Mouse (Mus musculus) layer of hippocampus, adult 18-20 months (tissue): ENCODE data around the gene Gsk3b. TPM values are rescaled to one million over a fixed set of nuclear protein-coding genes. Genes with fewer than 3 reads are reported as not detected.

Experiments
- DNase-seq, 2 experiments: peaks; one replicate each; pipeline ENCODE4 v3.0.0; 2022; ENCODE audit warnings: low spot score in 2 of 2
- total RNA-seq, 2 experiments: library from RNA; stranded (reverse); gene quantifications; 2 replicates each; pipeline ENCODE4 v1.2.3; 2021

Gene Gsk3b
- total RNA-seq, 2 experiments from 2014 or later = 145 to 146 TPM

DNA sequence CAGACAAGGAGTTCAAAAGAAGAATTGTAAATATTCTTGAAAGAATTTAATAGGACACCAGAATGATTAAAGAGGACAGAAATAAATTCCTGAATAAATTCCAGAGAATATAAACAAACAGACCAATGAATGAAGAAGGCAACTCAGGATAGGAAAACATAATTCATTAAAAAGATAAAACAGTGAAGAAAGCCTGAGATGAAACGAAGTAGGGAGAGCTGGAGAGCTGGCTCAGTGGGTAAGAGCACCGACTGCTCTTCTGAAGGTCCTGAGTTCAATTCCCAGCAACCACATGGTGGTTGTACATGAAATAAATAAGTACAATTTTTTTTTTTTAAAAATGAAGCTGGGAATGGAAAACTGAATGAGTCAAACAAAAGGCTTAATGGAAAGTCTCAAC, 185.9 kb downstream of the Gsk3b start:
- DNase-seq = no peak

DNA sequence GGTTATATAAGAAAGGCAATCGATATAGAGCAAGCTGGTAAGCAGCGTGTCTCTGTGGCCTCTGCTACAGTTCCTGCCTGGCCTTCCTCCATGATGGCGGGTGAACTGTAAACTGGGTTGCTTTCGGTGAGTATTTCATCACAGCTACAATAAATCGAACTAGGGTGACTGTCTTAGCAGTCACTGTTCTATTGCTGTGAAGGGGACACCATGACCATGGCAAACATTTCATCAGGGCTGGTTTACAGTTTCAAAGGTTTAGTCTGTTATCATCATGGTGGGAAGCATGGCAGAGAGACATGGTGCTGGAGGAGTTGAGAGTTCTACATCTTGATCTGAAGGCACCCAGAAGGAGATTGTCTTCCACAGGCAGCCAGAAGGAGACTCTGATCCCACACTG, 191.0 kb downstream of the Gsk3b start:
- DNase-seq = no peak

DNA sequence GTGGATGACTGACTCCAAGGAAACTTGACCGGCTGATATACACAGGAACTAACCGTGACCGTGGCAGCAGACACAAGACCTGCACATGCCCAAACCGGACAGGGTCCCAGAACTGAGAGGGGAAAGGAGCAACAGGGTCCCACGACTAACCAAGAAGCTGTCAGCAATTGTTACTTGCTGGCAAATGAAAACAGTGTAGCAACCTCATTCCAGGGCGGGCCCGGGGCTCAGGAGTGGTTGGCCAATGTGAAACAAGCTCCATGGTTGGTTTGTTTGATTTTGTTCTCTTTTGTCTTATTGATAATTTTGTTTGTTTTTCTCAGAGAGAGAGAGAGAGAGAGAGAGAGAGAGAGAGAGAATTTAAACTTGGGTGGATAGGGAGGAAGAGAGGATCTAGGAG, 192.2 kb downstream of the Gsk3b start:
- DNase-seq = no peak

DNA sequence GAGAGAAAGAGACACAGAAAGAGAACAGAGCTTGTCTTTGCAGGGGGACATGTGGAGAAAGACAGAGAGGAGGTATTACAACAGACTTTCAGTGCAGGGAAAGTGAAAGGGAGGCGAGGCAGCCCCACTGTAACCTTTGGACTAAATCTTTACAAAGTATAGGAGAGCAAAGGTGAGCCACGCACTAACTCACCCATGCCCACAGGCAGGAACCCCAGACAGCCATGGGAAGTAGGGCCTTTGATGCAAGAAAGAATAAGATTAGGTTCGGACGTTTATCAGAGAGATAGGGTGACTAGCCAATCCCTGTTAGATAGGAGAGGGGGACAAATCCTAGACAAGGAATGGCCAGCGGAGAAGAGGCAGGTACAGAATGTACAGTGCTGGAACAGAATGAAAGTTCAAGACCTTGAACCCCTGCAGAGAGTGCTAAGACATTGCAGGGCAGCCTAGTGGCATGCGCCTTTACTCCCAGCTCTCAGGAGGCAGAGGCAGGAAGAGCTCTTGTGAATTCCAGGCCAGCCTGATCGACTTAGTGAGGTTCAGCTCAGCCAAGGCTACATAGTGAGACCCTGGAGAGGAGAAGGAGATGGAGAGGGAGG, 193.9 kb downstream of the Gsk3b start:
- no peak for DNase-seq

DNA sequence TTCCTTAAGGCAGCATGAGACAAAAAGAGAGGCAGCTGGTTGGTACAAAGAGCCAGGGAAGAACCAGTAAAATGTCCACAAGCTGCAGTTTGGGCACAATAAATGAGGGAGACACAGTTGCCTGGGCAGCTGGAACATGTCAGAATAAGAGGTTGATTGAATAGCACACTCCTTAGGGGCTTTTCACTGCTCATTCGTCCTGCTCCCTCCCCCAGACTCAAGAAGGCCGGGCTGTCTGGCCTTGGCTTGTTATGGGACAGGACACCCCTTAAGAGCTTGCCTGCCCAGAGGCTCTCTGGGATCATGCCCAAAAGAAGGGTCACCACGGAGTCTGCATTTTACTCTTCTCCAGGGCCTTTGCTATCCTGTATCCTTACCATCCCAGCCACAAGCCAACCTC, 194.5 kb downstream of the Gsk3b start:
- no peak for DNase-seq

DNA sequence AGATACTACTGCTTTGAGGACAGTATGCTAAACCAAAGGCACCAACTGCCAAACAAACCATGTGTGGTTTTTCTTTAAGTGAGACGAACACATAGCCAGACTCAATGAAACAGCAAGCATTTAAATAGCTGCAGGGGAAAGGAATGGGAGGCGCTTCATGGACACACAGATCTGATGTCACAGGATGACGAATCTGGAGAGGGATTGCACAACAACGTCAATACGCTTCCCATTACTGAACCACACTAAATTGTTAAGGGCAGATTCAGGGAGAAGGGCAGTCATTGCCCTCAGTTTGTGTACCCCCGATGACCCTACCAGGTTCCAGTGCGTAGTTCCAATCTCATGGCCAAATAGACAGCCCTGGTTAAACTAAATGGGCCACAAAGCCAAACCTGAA, 197.0 kb downstream of the Gsk3b start:
- DNase-seq = no peak

DNA sequence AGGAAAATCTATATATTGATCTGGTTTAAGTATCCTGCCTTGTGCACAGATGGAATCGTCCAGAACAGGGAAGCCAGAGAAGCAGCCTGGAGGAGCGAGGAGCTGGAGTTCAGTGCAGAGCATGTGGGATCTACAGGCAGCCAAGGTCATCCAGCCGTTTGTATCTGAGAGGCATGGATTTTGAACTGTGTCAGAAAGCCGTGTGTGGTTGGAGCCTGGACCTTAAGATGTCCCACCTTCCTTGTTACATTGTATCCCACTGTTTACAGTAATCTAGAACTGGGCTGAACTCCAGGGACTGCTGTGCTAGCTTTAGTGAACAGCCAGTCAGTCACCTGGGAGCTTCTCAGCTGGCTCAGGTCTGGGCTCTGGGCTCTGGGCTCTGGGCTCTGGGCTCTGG, 197.7 kb downstream of the Gsk3b start:
- DNase-seq = no peak

DNA sequence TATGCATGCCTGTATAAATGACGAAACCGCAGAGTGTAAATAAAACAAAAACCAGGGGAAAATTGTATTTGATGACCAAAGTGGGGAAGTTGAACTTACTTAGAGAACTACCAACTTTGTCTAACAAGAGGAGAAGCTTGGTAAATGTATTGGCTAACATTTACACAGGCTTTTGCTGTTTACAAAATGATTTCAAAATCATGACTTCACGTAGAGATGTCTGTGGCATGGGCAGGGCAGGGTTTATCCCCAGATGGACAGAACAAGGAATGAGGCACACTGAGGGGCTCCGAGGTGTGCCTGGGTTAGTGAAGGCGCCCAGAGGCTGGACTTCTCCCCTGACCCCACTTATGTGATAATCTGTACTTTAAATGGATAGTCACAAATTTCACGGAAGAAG, 198.6 kb downstream of the Gsk3b start:
- no peak for DNase-seq

DNA sequence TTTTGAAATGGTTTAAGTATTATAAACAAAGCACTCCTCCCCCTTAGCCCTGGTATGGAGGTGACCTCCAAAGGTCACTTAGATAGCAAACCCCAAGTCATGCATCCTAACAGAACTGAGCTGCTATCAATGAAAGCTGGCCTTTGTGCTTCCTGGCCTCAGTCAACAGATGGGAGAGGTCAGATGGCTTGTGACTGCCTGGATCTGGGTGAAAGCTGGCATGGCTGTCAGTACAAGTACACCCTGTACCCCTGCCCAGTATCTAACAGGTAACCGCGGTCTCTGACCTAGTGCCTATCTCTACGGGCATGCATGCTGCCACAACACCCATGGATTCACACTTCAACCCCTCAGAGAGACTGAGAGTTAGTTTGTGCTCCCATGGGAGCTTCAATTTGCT, 199.0 kb downstream of the Gsk3b start:
- DNase-seq = no peak

DNA sequence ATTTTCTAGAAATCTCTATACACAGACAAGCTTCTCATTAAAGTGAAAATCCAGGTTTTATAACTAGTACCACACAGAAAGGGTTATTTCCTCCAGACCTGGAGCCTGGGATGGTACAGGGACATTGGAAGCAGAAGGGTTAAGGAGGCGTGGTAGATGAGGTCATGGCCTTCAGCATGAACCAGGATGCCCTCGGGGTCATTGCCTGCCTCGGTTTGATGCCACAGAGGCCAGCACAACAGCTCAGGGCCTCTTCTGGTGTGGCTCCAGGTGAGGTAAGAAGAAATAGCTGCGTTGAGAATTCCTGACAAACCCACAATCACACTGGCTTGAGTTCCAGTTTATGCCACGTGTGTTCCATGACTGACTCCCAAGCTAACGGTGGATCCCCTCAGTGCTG, 200.1 kb downstream of the Gsk3b start:
- no peak for DNase-seq

DNA sequence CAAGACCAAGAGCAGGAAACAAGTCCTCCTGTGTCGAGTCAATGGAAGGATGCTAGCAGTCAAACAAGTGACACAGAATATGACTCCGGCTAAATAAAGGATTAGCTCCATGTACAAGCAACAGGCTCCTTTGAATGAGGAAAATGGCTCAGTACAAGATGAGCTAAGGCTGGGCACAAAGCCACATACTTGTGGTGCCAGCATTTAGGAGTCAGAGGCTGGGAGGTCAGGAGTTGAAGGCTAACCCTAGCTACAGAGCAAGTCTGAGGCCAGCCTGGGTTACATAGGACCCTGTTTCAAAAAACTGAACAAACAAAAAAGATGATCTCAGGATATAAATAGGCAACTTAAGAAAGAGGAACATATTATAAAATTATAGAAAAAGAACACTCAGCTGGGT, 201.3 kb downstream of the Gsk3b start:
- no peak for DNase-seq

DNA sequence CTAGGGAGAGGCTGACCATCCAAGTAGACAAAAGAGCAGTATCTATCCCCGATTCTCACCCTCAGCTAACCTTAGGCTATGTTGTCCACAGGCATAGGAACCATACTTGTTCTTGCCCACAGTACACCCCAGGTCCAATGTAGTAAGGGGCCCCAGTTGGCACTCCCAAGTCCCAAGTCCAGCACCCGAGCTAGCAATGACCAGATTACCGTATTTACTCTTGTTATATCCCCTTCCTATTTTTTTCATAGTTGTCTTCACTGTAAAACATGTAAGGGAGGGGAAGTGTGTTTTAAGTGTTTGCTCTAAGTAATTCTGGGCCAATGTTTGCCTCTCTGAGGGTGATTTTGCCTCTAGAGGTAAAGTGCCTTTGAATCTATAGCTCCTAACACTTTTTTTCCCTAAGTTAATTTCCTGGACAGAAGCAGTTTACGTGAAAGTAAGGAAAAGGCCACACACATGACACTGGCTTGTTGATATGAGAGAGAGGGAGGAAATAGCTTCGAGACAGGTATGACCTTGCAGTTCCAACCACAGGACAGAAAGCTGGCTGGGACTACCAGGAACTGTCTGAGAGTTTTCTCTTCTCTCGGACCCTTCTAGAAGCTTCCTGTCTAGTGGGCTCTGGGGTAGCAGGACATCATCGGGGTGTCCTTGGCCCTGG, 206.0 kb downstream of the Gsk3b start, which contains the start of gene Nr1i2:
TSS of gene Nr1i2 (minus strand) at position 140 of the 664 bp plus-strand sequence.
- DNase-seq = no peak

DNA sequence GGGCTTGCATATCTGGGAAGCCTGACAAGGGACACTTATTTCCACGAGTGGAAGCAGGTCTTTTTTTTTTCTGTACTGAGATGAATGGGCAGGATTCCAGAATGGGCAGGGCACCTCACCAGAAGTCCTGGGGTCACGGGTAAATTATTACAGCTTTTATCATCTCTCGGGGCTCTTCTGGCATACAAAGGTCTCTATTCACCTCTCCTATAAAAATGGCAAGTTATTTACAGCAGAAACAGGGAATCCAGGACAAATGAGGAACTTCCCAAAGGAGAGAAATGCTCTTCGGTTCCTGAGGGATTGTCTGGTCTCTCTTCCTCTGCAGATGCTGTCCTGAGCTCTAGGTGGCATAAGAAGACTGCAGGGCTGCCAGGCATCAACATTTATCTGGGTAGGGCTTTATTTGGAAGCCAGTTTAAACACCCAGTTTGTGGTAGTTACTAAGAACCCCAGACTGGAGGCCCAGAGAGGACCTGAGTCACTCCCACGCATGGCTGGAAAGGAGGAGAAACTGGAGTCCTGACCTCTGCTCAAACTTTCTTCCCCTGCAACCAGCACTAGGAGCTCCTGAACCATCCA, 206.6 kb downstream of the Gsk3b start:
- DNase-seq = peak in 1 of 2 experiments; percentile 15

Other genes with a start within 250 kb of the Gsk3b start
- gene Gm36028, start 227.9 kb upstream of the Gsk3b start, total RNA-seq = under 1 TPM in 1 of 2 experiments, not detected in 1; 0.40 TPM
- gene Lrrc58, start 220.6 kb upstream of the Gsk3b start, total RNA-seq = 100 to 1,000 TPM; 101 to 105 TPM
- under 1 TPM; 0.45 to 0.76 TPM for gene Gpr156, start 172.5 kb upstream of the Gsk3b start, total RNA-seq
- not detected for gene Nr1i2, start 205.8 kb downstream of the Gsk3b start, total RNA-seq